Mouse (Mus musculus) liver, adult 2 months (tissue): ENCODE data around the gene Slc17a2. TPM values are rescaled to one million over a fixed set of nuclear protein-coding genes. Genes with fewer than 3 reads are reported as not detected.
A peak's percentile ranks its signal among the peaks of the same experiment; 100 is the strongest.
"Not testable (repeated sequence)": the region's sequence is repeated elsewhere in the genome, so short reads cannot be mapped to it uniquely, and the experiment has no call there.

Experiments used
- DNase-seq: peaks from one replicate; pipeline ENCODE4 v3.0.0-alpha.2; 2011; ENCODE audit warnings: low read depth, low spot score; ENCODE audit errors: extremely low read depth
- H3K27ac ChIP-seq: fragments of 200-500 bp; replicated peaks from 2 replicates; pipeline ENCODE4 v1.5.1; 2012; ENCODE audit warnings: low read depth, mild to moderate bottlenecking, control low read depth, inconsistent platforms, low read length; ENCODE audit not compliant: insufficient read depth
- H3K27me3 ChIP-seq: fragments of 200-500 bp; 2 replicates; pipeline ENCODE4 v1.6.1; 2012; ENCODE audit warnings: mild to moderate bottlenecking, moderate library complexity, low read length, inconsistent platforms; ENCODE audit not compliant: control insufficient read depth, insufficient read depth
- H3K36me3 ChIP-seq: fragments of 200-500 bp; 2 replicates; pipeline ENCODE4 v1.6.1; 2012; ENCODE audit warnings: low read length, inconsistent platforms; ENCODE audit not compliant: control insufficient read depth, insufficient read depth
- H3K4me1 ChIP-seq: fragments of 200-500 bp; 2 replicates; pipeline ENCODE4 v1.6.1; 2011; ENCODE audit warnings: low read length; ENCODE audit not compliant: control insufficient read depth, insufficient read depth
- H3K4me3 ChIP-seq: fragments of 200-500 bp; 2 replicates; pipeline ENCODE4 v1.5.1; 2011; ENCODE audit warnings: low read depth, mild to moderate bottlenecking, control low read depth, low read length, moderate library complexity; ENCODE audit not compliant: insufficient read depth
- H3K79me2 ChIP-seq: fragments of 200-500 bp; 2 replicates; pipeline ENCODE4 v1.6.1; 2012; ENCODE audit warnings: inconsistent platforms, mild to moderate bottlenecking, low read length, moderate library complexity; ENCODE audit not compliant: control insufficient read depth, insufficient read depth
- H3K9ac ChIP-seq: fragments of 200-500 bp; 2 replicates; pipeline ENCODE4 v1.6.1; 2012; ENCODE audit warnings: low read depth, mild to moderate bottlenecking, control low read depth, inconsistent platforms, low read length
- CTCF ChIP-seq: fragments of 200-500 bp; IDR thresholded peaks from 2 replicates; pipeline ENCODE4 v1.5.1; 2011; ENCODE audit warnings: low read depth, low read length, control low read depth
- POLR2A ChIP-seq: fragments of 200-500 bp; IDR thresholded peaks from 2 replicates; pipeline ENCODE4 v1.6.1; 2011; ENCODE audit warnings: low read length, control low read depth; ENCODE audit not compliant: insufficient read depth; ENCODE audit errors: extremely low read depth
- WGBS: fragments of 180-500 bp; shearing (Covaris S2); methylation state at CpG from one replicate; pipeline ENCODE4 v1.1.7; 2018; 5-methylcytosine and 5-hydroxymethylcytosine counted together
- polyA plus RNA-seq: library from polyadenylated mRNA; depleted of rRNA; stranded (reverse); fragments of >200 nt; gene quantifications from 2 replicates; pipeline ENCODE4 v1.2.3, GENCODE M21; 2012
- total RNA-seq: library from RNA; depleted of rRNA; stranded (reverse); fragments of >200 nt; gene quantifications from 2 replicates; pipeline ENCODE4 v1.2.3, GENCODE M21; 2014

Gene Slc17a2
- total and polyA plus RNA-seq, 2 experiments = 175 to 189 TPM

- H3K27me3 ChIP-seq = no peaks in the 10 kb centered on the region
- peak within 1 kb of the TSS; percentile 74 for H3K9ac ChIP-seq
- H3K79me2 ChIP-seq = no peaks in the 10 kb centered on the region
- no peaks in the 10 kb centered on the region for H3K36me3 ChIP-seq
- peak; percentile 87 for DNase-seq
- H3K4me1 ChIP-seq = peaks cover 14% of the 10 kb centered on the region; the same call in 1 of the 2 replicates
- TF ChIP-seq POLR2A (0 out of 2 replicates have a peak, but pooled peaks have one; percentile 49), CTCF (no peak)
- WGBS = 6% methylated on average over 34 of the region's 34 CpGs
- peak within 1 kb of the TSS; percentile 69 for H3K4me3 ChIP-seq
- H3K27ac ChIP-seq = peak within 1 kb of the TSS; percentile 65
Measured at GRCm38 (mm10) chr13:23763586-23764323, 43.0 kb upstream of the Slc17a2 start, which contains the start of gene Hist1h1a. Gene Hist1h1a (plus strand): TSS chr13:23763666.

GRCm38 (mm10) chr13:23764324-23765171, 42.2 kb upstream of the Slc17a2 start:
- Histone ChIP-seq H3K27ac (no peak overlapping the region), H3K4me3 (no peak overlapping the region), H3K79me2 (no peaks in the 10 kb centered on the region), H3K4me1 (peaks cover 14% of the 10 kb centered on the region; the same call in 1 of the 2 replicates), H3K9ac (no peak overlapping the region), H3K27me3 (no peaks in the 10 kb centered on the region), H3K36me3 (no peaks in the 10 kb centered on the region)
- WGBS = 57% methylated on average over 12 of the region's 12 CpGs
- no peak for DNase-seq
- TF ChIP-seq CTCF (no peak), POLR2A (no peak)

- no peaks in the 10 kb centered on the region for H3K79me2 ChIP-seq
- 92% methylated on average over 1 of the region's 1 CpGs for WGBS
- TF ChIP-seq CTCF (no peak), POLR2A (no peak)
- no peak overlapping the region for H3K9ac ChIP-seq
- DNase-seq = no peak
- H3K27ac ChIP-seq = no peak overlapping the region
- H3K4me3 ChIP-seq = no peak overlapping the region
- no peaks in the 10 kb centered on the region for H3K36me3 ChIP-seq
- H3K27me3 ChIP-seq = no peaks in the 10 kb centered on the region
- H3K4me1 ChIP-seq = peaks cover 12% of the 10 kb centered on the region; the same call in 1 of the 2 replicates
Measured at GRCm38 (mm10) chr13:23765172-23765513, 41.6 kb upstream of the Slc17a2 start.

GRCm38 (mm10) chr13:23766772-23767171, 40.0 kb upstream of the Slc17a2 start:
- H3K9ac ChIP-seq = no peak overlapping the region
- TF ChIP-seq POLR2A = no peak
- no peaks in the 10 kb centered on the region for H3K79me2 ChIP-seq
- peak; percentile 91 for DNase-seq
- no peak overlapping the region for H3K27ac ChIP-seq
- H3K36me3 ChIP-seq = no peaks in the 10 kb centered on the region
- peaks cover 7% of the 10 kb centered on the region; the same call in 1 of the 2 replicates for H3K4me1 ChIP-seq
- H3K27me3 ChIP-seq = no peaks in the 10 kb centered on the region
- H3K4me3 ChIP-seq = no peak overlapping the region

GRCm38 (mm10) chr13:23768834-23769397, 37.9 kb upstream of the Slc17a2 start:
- Histone ChIP-seq H3K4me1 (peaks cover 7% of the 10 kb centered on the region; the same call in 1 of the 2 replicates), H3K36me3 (no peaks in the 10 kb centered on the region), H3K79me2 (no peaks in the 10 kb centered on the region), H3K27me3 (no peaks in the 10 kb centered on the region), H3K9ac (no peak overlapping the region), H3K27ac (no peak overlapping the region), H3K4me3 (no peak overlapping the region)
- no peak for DNase-seq
- TF ChIP-seq CTCF = no peak
- TF ChIP-seq POLR2A = no peak
- WGBS = 69% methylated on average over 5 of the region's 5 CpGs

- not testable (repeated sequence) for H3K36me3 ChIP-seq, H3K27me3 ChIP-seq, H3K79me2 ChIP-seq, H3K4me3 ChIP-seq, DNase-seq, H3K4me1 ChIP-seq, H3K27ac ChIP-seq, H3K9ac ChIP-seq
- WGBS = 95% methylated on average over 2 of the region's 2 CpGs
Measured at GRCm38 (mm10) chr13:23769613-23770012, 37.2 kb upstream of the Slc17a2 start, which contains the start of gene Trim38. Gene Trim38 (plus strand): TSS chr13:23769913.
